Mouse (Mus musculus) midbrain, embryonic 14.5 days (tissue): ENCODE data around the gene Fry. TPM values are rescaled to one million over a fixed set of nuclear protein-coding genes. Genes with fewer than 3 reads are reported as not detected.

Experiments used
- polyA plus RNA-seq: library from polyadenylated mRNA; unstranded; fragments of >200 nt; fragmentation: Nextera tagmentation; extraction: Ambion mirVana; gene quantifications from 2 replicates; pipeline ENCODE4 v1.2.1, GENCODE M21; 2014

Fry gene
- polyA plus RNA-seq, 1 experiment from 2014 or later, result 68.5 TPM

Other genes with a start within 250 kb of the Fry start
- 1.0 and 1.3 TPM in 2 replicates for gene Rxfp2, start 100.0 kb upstream of the Fry start, polyA plus RNA-seq